Mouse (Mus musculus) effector memory CD4-positive, alpha-beta T cell, adult 5 months (primary cell): ENCODE results near the gene Vmn1r181. TPM values are rescaled to one million over a fixed set of nuclear protein-coding genes. Genes with fewer than 3 reads are reported as not detected.

ENCODE experiments used
- polyA plus RNA-seq: library from polyadenylated mRNA; unstranded; fragments of 100-300 nt; shearing (Covaris generic); gene quantifications from one replicate; pipeline ENCODE4 v1.2.1, GENCODE M21; 2017

Gene Vmn1r181
- not detected for polyA plus RNA-seq

GRCm38 (mm10) chr7:23974315-23974714 lies at the start of gene Vmn1r181:
Vmn1r181 (plus strand) TSS chr7:23974615.

DNA sequence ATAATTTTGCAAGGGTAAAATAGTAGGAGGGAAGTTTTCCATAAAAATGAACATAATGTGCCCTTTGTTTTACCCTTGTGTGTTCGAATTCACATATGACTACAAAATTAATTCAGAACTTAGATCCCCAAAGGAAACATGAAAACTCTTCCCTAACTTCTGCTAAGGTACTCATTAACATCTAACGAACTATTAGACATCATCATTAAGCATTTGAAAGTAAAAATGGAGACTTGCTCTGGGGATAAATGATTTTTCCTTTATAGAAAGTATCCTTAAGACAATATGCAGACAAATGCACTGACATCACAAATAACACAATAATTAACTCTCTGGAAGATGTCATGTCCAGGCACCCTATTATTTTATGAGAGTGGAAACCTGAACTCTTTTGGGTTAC lies 47.7 kb upstream of the Vmn1r181 start, which contains the start of gene Vmn1r179:
Gene Vmn1r179 (plus strand): TSS at position 301 of the 400 bp plus-strand sequence.

DNA sequence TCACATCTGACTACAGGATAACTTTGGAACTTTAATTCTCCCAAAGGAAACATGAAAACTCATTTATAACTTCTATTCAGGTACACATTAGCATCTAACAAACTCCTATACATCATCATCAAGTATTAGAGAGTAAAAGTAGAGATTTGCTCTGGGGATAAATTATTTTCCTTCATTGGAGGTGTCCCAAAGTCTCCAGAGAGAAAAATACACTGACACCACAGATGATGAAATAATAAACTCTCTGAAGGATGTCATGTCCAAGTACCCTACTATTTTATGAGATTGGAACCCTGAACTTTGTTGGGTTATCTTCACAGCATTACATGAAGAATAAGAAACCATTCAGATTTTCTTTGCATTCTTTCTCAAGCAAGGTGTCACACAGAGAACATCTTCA lies 24.1 kb upstream of the Vmn1r181 start, which contains the start of gene Vmn1r180:
Gene Vmn1r180 (plus strand): TSS at position 301 of the 400 bp plus-strand sequence.

DNA sequence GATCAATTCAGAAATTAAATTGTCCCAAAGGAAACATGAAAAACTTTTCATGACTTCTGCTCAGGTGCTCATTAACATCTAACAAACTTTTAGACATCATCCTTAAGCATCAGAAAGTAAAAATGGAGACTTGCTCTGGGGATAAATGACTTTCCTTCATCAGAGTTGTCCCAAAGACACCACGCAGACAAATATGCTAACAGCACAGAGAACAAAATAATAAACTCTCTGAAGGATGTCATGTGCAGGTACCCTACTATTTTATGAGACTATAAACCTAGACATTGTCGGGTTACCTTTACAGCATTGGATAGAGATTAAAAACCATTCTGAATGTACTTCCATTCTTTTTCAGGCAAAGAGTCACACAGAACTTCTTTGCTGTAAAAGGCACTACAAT lies 27.0 kb downstream of the Vmn1r181 start, which contains the start of gene V1rd19:
Gene V1rd19 (plus strand): TSS at position 301 of the 400 bp plus-strand sequence.

Other genes with a start within 250 kb of the Vmn1r181 start
- gene Vmn1r174, start 222.3 kb upstream of the Vmn1r181 start, polyA plus RNA-seq = not detected
- gene Vmn1r175, start 164.0 kb upstream of the Vmn1r181 start, polyA plus RNA-seq = not detected
- not detected for gene Vmn1r176, start 137.2 kb upstream of the Vmn1r181 start, polyA plus RNA-seq
- not detected for gene Vmn1r177, start 108.2 kb upstream of the Vmn1r181 start, polyA plus RNA-seq
- gene Vmn1r178, start 82.6 kb upstream of the Vmn1r181 start, polyA plus RNA-seq = not detected
- gene Vmn1r179, start 47.6 kb upstream of the Vmn1r181 start, polyA plus RNA-seq = 0.22 TPM
- not detected for gene Vmn1r180, start 24.0 kb upstream of the Vmn1r181 start, polyA plus RNA-seq
- gene V1rd19, start 27.1 kb downstream of the Vmn1r181 start, polyA plus RNA-seq = not detected
- gene Vmn1r183, start 78.6 kb downstream of the Vmn1r181 start, polyA plus RNA-seq = 0.07 TPM
- 27.9 TPM for gene Zfp180, start 107.3 kb downstream of the Vmn1r181 start, polyA plus RNA-seq
- 1.1 TPM for gene Zfp112, start 137.7 kb downstream of the Vmn1r181 start, polyA plus RNA-seq
- gene Zfp235, start 159.6 kb downstream of the Vmn1r181 start, polyA plus RNA-seq = 6.6 TPM
- not detected for gene Zfp114, start 200.4 kb downstream of the Vmn1r181 start, polyA plus RNA-seq
- 0.37 TPM for gene Zfp111, start 236.8 kb downstream of the Vmn1r181 start, polyA plus RNA-seq